Mouse (Mus musculus) cerebellum, adult 2 months (tissue): ENCODE data around the gene Phactr3. TPM values are rescaled to one million over a fixed set of nuclear protein-coding genes. Genes with fewer than 3 reads are reported as not detected.

Experiments used
- DNase-seq, 2 experiments: peaks; one replicate each; pipeline ENCODE4 v3.0.0; 2021
- H3K27ac ChIP-seq: fragments of 200-500 bp; 2 replicates; pipeline ENCODE4 v1.5.1; 2012; ENCODE audit warnings: low read length, control low read depth, inconsistent platforms; ENCODE audit not compliant: insufficient read depth
- H3K27me3 ChIP-seq: fragments of 200-500 bp; 2 replicates; pipeline ENCODE4 v1.6.1; 2012; ENCODE audit warnings: inconsistent platforms, mild to moderate bottlenecking, low read length, moderate library complexity; ENCODE audit not compliant: control insufficient read depth, insufficient read depth
- H3K4me1 ChIP-seq: fragments of 200-500 bp; 2 replicates; pipeline ENCODE4 v1.6.1; 2011; ENCODE audit warnings: low read length; ENCODE audit not compliant: control insufficient read depth, insufficient read depth
- H3K4me3 ChIP-seq: fragments of 200-500 bp; replicated peaks from 2 replicates; pipeline ENCODE3; 2011; ENCODE audit warnings: mild to moderate bottlenecking, low read depth, low read length, control low read depth; ENCODE audit not compliant: insufficient read depth
- CTCF ChIP-seq: fragments of 200-500 bp; IDR thresholded peaks from 2 replicates; pipeline ENCODE4 v1.5.1; 2011; ENCODE audit warnings: low read depth, mild to moderate bottlenecking, control low read depth, low read length, moderate library complexity, borderline replicate concordance; ENCODE audit not compliant: insufficient read depth
- POLR2A ChIP-seq: fragments of 200-500 bp; IDR thresholded peaks from 2 replicates; pipeline ENCODE4 v1.6.1; 2011; ENCODE audit warnings: low read length, control low read depth, borderline replicate concordance; ENCODE audit not compliant: insufficient read depth
- WGBS: fragments of 180-500 bp; shearing (Covaris S2); methylation state at CpG from one replicate; pipeline ENCODE4 v1.1.7; 2018; 5-methylcytosine and 5-hydroxymethylcytosine counted together
- polyA plus RNA-seq: library from polyadenylated mRNA; depleted of rRNA; stranded (reverse); fragments of >200 nt; gene quantifications from 2 replicates; pipeline ENCODE4 v1.2.3, GENCODE M21; 2012

Gene Phactr3
- polyA plus RNA-seq, 1 experiment, result 79.8 TPM

GRCm38 (mm10) chr2:178272350-178272749 is 153.6 kb downstream of the Phactr3 start:
- Histone ChIP-seq H3K4me1 (peaks cover 71% of the 10 kb centered on the region), H3K27me3 (no peaks in the 10 kb centered on the region), H3K27ac (no peak overlapping the region), H3K4me3 (no peak overlapping the region)
- DNase-seq, result peak in 1 of 2 experiments; percentile 29
- 15% methylated on average over 4 of the region's 4 CpGs for WGBS
- no peak for TF ChIP-seq CTCF
- no peak for TF ChIP-seq POLR2A

- peak; percentile 86 to 95 for DNase-seq
- H3K4me3 ChIP-seq, result no peak overlapping the region
- H3K4me1 ChIP-seq, result peaks cover 62% of the 10 kb centered on the region
- TF ChIP-seq CTCF (no peak), POLR2A (no peak)
- no peaks in the 10 kb centered on the region for H3K27me3 ChIP-seq
- H3K27ac ChIP-seq, result peak overlapping the region; percentile 56
- 8% methylated on average over 4 of the region's 4 CpGs for WGBS
Observed at GRCm38 (mm10) chr2:178274126-178274525, 155.4 kb downstream of the Phactr3 start.

- H3K4me1 ChIP-seq, result peaks cover 39% of the 10 kb centered on the region
- DNase-seq, result no peak
- no peak overlapping the region for H3K4me3 ChIP-seq
- H3K27ac ChIP-seq, result no peak overlapping the region
- WGBS, result 22% methylated on average over 6 of the region's 6 CpGs
- TF ChIP-seq CTCF (no peak), POLR2A (no peak)
- no peaks in the 10 kb centered on the region for H3K27me3 ChIP-seq
Observed at GRCm38 (mm10) chr2:178277206-178277605, 158.4 kb downstream of the Phactr3 start.

- Histone ChIP-seq H3K27ac (no peak overlapping the region), H3K4me3 (no peak overlapping the region), H3K4me1 (peaks cover 11% of the 10 kb centered on the region), H3K27me3 (no peaks in the 10 kb centered on the region)
- TF ChIP-seq CTCF (peak; percentile 44; the same call in 1 of the 2 replicates), POLR2A (no peak)
- WGBS, result 45% methylated on average over 3 of the region's 3 CpGs
- no peak for DNase-seq
Observed at GRCm38 (mm10) chr2:178281183-178281582, 162.4 kb downstream of the Phactr3 start.

- peak; percentile 36; the same call in 1 of the 2 replicates for TF ChIP-seq CTCF
- no peak for TF ChIP-seq POLR2A
- Histone ChIP-seq H3K27me3 (no peaks in the 10 kb centered on the region), H3K4me1 (peaks cover 4% of the 10 kb centered on the region; the same call in 1 of the 2 replicates), H3K27ac (no peak overlapping the region), H3K4me3 (no peak overlapping the region)
- 82% methylated on average over 5 of the region's 5 CpGs for WGBS
- DNase-seq, result no peak
Observed at GRCm38 (mm10) chr2:178287285-178287684, 168.5 kb downstream of the Phactr3 start.

- no peaks in the 10 kb centered on the region for H3K27me3 ChIP-seq
- TF ChIP-seq CTCF (no peak), POLR2A (no peak)
- 89% methylated on average over 3 of the region's 3 CpGs for WGBS
- H3K4me1 ChIP-seq, result no peaks in the 10 kb centered on the region; the same call in 1 of the 2 replicates
- no peak for DNase-seq
- no peak overlapping the region for H3K4me3 ChIP-seq
- H3K27ac ChIP-seq, result no peak overlapping the region
Observed at GRCm38 (mm10) chr2:178288666-178289065, 169.9 kb downstream of the Phactr3 start.

GRCm38 (mm10) chr2:178303453-178304187 is 184.8 kb downstream of the Phactr3 start:
- H3K4me1 ChIP-seq, result peaks cover 7% of the 10 kb centered on the region; the same call in 1 of the 2 replicates
- H3K27me3 ChIP-seq, result no peaks in the 10 kb centered on the region
- H3K27ac ChIP-seq, result no peak overlapping the region
- TF ChIP-seq CTCF (no peak), POLR2A (no peak)
- DNase-seq, result no peak
- 32% methylated on average over 8 of the region's 8 CpGs for WGBS
- H3K4me3 ChIP-seq, result no peak overlapping the region

GRCm38 (mm10) chr2:178304188-178304529 is 185.4 kb downstream of the Phactr3 start:
- TF ChIP-seq CTCF (no peak), POLR2A (no peak)
- Histone ChIP-seq H3K27ac (no peak overlapping the region), H3K27me3 (no peaks in the 10 kb centered on the region), H3K4me1 (peaks cover 7% of the 10 kb centered on the region; the same call in 1 of the 2 replicates), H3K4me3 (no peak overlapping the region)
- WGBS, result 31% methylated on average over 1 of the region's 1 CpGs
- DNase-seq, result no peak
